Mouse (Mus musculus) lung, embryonic 15.5 days (tissue): ENCODE results near the gene Icam4. TPM values are rescaled to one million over a fixed set of nuclear protein-coding genes. Genes with fewer than 3 reads are reported as not detected.

Experiments used
- ATAC-seq: fragments of 200-750 bp; cut with Nextera tagmentation; 2 replicates; pipeline ENCODE4 v1.8.0; 2017; ENCODE audit warnings: moderate number of reproducible peaks, borderline replicate concordance; ENCODE audit not compliant: low FRiP score, low TSS enrichment; ENCODE audit errors: extremely low read depth
- H3K27ac ChIP-seq: fragments of 300-500 bp; sonication (generic); 2 replicates; pipeline ENCODE4 v1.5.1; 2015; ENCODE audit warnings: moderate library complexity, mild to moderate bottlenecking, inconsistent platforms
- H3K27me3 ChIP-seq: fragments of 300-500 bp; sonication (generic); 2 replicates; pipeline ENCODE4 v1.6.1; 2015; ENCODE audit warnings: inconsistent platforms
- H3K36me3 ChIP-seq: fragments of 300-500 bp; sonication (generic); 2 replicates; pipeline ENCODE4 v1.6.1; 2015; ENCODE audit warnings: inconsistent platforms
- H3K4me1 ChIP-seq: fragments of 300-500 bp; sonication (generic); 2 replicates; pipeline ENCODE4 v1.6.1; 2015; ENCODE audit warnings: inconsistent platforms
- H3K4me2 ChIP-seq: fragments of 300-500 bp; sonication (generic); 2 replicates; pipeline ENCODE4 v1.6.1; 2015; ENCODE audit warnings: inconsistent platforms, mild to moderate bottlenecking, moderate library complexity
- H3K4me3 ChIP-seq: fragments of 300-500 bp; sonication (generic); 2 replicates; pipeline ENCODE4 v1.5.1; 2015; ENCODE audit warnings: mild to moderate bottlenecking, inconsistent platforms
- H3K9ac ChIP-seq: fragments of 300-500 bp; sonication (generic); 2 replicates; pipeline ENCODE4 v1.6.1; 2015; ENCODE audit warnings: inconsistent platforms
- H3K9me3 ChIP-seq: fragments of 300-500 bp; sonication (generic); 2 replicates; pipeline ENCODE4 v1.6.1; 2016; ENCODE audit warnings: inconsistent platforms
- WGBS: fragments of 180-500 bp; shearing (Covaris S2); methylation state at CpG from one replicate; pipeline ENCODE4 v1.1.7; 2015; 5-methylcytosine and 5-hydroxymethylcytosine counted together
- polyA plus RNA-seq: library from polyadenylated mRNA; unstranded; fragments of >200 nt; fragmentation: Nextera tagmentation; extraction: Ambion mirVana; gene quantifications from 2 replicates; pipeline ENCODE4 v1.2.1, GENCODE M21; 2015

Icam4 gene
- polyA plus RNA-seq, 1 experiment from 2014 or later: 2.4 TPM

DNA sequence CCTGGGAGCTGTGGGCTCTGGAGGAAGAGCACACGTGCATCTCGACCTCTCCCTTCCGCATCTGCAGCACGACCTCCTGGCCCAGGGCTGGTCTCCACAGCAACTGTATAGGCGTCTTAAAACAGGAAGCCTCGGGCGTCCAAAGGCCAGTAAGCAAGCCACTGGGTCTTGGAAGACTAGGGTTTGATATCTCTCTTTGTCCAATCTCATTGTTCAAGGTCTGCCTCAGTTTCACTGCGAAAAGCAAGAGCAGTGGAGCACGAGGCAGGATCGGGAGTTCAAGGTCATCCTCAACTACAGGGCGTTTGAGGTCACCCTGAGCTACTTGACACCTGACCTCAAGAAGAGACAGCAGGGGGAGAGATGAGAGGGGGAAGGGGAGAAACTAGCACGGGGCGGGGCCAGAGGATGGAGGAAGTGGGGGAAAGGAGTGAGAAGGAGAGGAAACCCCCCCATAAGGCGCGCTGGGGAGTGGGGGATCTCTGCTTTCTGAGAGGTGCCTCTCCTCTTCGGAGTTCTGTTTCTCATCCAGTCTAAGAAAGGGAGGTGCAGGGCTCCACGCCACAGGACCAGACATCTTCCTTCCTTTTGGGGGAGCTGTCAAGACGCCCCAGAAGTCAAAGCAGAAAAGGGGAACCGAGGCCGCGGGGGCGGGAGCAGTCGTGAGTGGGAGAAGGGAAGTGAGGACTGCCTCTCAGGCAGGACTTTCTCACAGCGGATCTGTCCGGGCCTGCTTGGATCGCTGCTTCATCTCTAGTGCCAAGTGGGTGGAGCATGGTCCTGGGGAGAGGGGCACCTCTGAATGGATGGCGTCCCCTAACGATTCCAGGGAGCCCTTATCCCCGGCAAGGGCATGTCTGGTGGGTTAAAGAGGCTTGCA lies 14.2 kb upstream of the Icam4 start:
- Histone ChIP-seq H3K9me3 (no peaks in the 10 kb centered on the region), H3K4me1 (peaks cover 50% of the 10 kb centered on the region), H3K27me3 (peaks cover 18% of the 10 kb centered on the region), H3K4me2 (peak overlapping the region; percentile 77), H3K27ac (peak overlapping the region; percentile 55), H3K36me3 (no peaks in the 10 kb centered on the region), H3K9ac (peak overlapping the region; percentile 21; the same call in 1 of the 2 replicates), H3K4me3 (peak overlapping the region; percentile 50)
- whole genome bisulfite sequencing: 4% methylated on average over 29 of the region's 29 CpGs
- ATAC-seq: peak; percentile 65; the same call in 1 of the 2 replicates

GRCm38 (mm10) chr9:21015571-21016130 lies 13.5 kb upstream of the Icam4 start, which contains the start of gene Icam1:
TSS of gene Icam1 (plus strand) at chr9:21015985.
- peak within 1 kb of the TSS; percentile 21 for H3K9ac ChIP-seq
- ATAC-seq: peak; percentile 34; the same call in 1 of the 2 replicates
- peaks cover 46% of the 10 kb centered on the region for H3K4me1 ChIP-seq
- peaks cover 18% of the 10 kb centered on the region for H3K27me3 ChIP-seq
- peak within 1 kb of the TSS; percentile 55 for H3K27ac ChIP-seq
- no peaks in the 10 kb centered on the region for H3K36me3 ChIP-seq
- no peaks in the 10 kb centered on the region for H3K9me3 ChIP-seq
- H3K4me3 ChIP-seq: peak within 1 kb of the TSS; percentile 50
- 1% methylated on average over 30 of the region's 30 CpGs for WGBS
- peak within 1 kb of the TSS; percentile 77 for H3K4me2 ChIP-seq

DNA sequence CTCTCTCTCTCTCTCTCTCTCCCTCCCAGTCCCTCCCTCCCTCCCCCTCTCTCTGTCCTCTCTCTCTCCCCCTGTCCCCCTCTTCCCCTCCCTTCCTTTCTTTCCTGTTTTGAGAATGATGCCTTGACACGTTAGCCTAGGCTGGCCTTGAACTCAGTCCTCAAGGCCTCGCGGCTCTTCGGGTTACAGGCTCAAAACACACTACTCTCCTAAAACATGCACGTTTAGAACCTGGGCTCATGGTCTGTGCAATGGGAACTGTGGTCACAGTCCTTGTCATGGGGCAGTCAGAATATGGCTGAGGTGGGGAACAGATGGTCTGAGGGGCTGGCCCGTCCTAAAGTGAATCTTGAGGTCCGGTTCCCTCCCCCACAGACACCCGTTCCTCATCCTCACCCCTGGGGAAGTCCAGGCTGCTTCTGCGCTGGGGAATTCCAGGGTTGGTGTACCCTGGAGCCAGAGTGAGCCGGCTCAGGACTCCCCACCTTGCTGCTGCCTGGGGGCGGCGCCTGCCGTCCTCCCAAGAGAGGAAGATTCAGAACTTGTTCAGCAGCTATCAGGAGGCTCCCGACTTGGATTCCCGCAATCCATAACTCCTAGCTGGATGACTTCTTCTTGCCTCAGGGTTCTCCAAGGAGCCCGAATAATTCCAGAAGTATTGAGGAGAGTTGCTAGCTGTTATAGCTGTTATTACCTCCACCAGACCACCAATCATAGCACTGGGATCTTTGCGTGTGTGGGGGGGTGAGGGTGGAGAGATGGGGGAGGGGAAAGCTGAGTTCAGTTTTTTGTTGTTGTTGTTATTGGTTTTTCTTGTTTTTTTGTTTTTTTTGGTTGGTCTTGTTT lies 12.6 kb upstream of the Icam4 start:
- no peak for ATAC-seq
- H3K9ac ChIP-seq: peak overlapping the region; percentile 21
- 4% methylated on average over 17 of the region's 17 CpGs for WGBS
- H3K36me3 ChIP-seq: no peaks in the 10 kb centered on the region; the same call in 1 of the 2 replicates
- peak overlapping the region; percentile 50 for H3K4me3 ChIP-seq
- H3K9me3 ChIP-seq: no peaks in the 10 kb centered on the region
- peaks cover 47% of the 10 kb centered on the region for H3K4me1 ChIP-seq
- peaks cover 18% of the 10 kb centered on the region for H3K27me3 ChIP-seq
- H3K4me2 ChIP-seq: peak overlapping the region; percentile 77
- peak overlapping the region; percentile 52 for H3K27ac ChIP-seq

DNA sequence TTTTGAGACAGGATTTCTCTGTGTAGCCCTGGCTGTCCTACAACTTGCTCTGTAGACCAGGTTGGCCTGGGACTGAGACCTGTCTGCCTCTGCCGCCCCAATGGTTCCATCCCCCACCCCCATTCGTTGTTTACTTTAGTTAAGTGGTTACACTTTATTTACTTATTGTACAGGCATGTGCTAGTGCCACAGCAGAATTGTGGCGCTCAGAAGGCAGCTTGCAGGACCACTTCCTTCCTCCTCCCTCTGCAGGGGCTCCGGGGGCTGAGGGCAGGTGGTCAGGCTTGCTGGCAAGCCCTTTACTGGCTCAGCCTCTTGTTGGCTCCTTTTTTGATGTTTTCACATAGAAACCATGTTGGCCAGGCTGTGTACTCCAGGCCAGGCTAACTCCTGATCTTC lies 12.0 kb upstream of the Icam4 start:
- H3K9ac ChIP-seq: no peak overlapping the region; the same call in 1 of the 2 replicates
- whole genome bisulfite sequencing: 26% methylated on average over 4 of the region's 4 CpGs

GRCm38 (mm10) chr9:21018600-21018999 lies 10.6 kb upstream of the Icam4 start:
- no peak overlapping the region for H3K4me3 ChIP-seq
- peaks cover 18% of the 10 kb centered on the region for H3K27me3 ChIP-seq
- no peak overlapping the region for H3K4me2 ChIP-seq
- no peaks in the 10 kb centered on the region; the same call in 1 of the 2 replicates for H3K36me3 ChIP-seq
- ATAC-seq: no peak
- WGBS: 74% methylated on average over 2 of the region's 2 CpGs
- H3K9ac ChIP-seq: no peak overlapping the region
- H3K9me3 ChIP-seq: no peaks in the 10 kb centered on the region
- peaks cover 48% of the 10 kb centered on the region for H3K4me1 ChIP-seq
- H3K27ac ChIP-seq: no peak overlapping the region

More for the DNA sequence above, 12.0 kb upstream of the Icam4 start:
- no peak for ATAC-seq
- Histone ChIP-seq H3K27me3 (peaks cover 18% of the 10 kb centered on the region), H3K4me3 (peak overlapping the region; percentile 50), H3K27ac (0 out of 2 replicates have a peak overlapping the region, but pooled peaks have one; percentile 10), H3K36me3 (no peaks in the 10 kb centered on the region; the same call in 1 of the 2 replicates), H3K9me3 (no peaks in the 10 kb centered on the region), H3K4me2 (peak overlapping the region; percentile 77), H3K4me1 (peaks cover 47% of the 10 kb centered on the region)

GRCm38 (mm10) chr9:21021363-21021762 lies 7.8 kb upstream of the Icam4 start:
- Histone ChIP-seq H3K9me3 (no peaks in the 10 kb centered on the region), H3K4me1 (peaks cover 30% of the 10 kb centered on the region), H3K4me3 (no peak overlapping the region), H3K27ac (peak overlapping the region; percentile 77), H3K36me3 (no peaks in the 10 kb centered on the region; the same call in 1 of the 2 replicates), H3K9ac (no peak overlapping the region), H3K4me2 (no peak overlapping the region), H3K27me3 (peaks cover 9% of the 10 kb centered on the region)
- ATAC-seq: no peak
- 43% methylated on average over 3 of the region's 3 CpGs for WGBS

DNA sequence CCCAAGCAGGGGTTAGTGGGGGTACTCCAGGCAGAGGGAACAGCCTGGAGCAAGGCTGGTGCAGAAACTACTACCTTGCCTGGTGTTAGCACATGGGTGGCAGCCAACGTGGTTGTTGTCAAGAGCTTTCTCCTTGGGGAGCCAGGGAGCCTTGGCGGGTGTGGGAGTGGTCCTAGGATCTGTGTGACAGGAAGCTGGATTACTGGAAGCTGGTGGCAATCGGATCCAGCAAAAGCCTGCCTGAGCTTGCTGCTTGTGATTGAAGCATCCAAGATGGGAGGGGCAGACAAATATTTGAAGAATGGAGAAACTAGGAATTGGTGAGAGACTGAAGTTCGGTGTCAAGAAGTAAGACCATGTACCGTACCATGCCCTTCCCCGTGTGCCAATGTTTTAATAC lies 6.9 kb upstream of the Icam4 start:
- no peaks in the 10 kb centered on the region; the same call in 1 of the 2 replicates for H3K36me3 ChIP-seq
- no peak for ATAC-seq
- no peak overlapping the region for H3K4me2 ChIP-seq
- peaks cover 29% of the 10 kb centered on the region for H3K4me1 ChIP-seq
- 39% methylated on average over 6 of the region's 6 CpGs for WGBS
- no peaks in the 10 kb centered on the region for H3K9me3 ChIP-seq
- H3K4me3 ChIP-seq: no peak overlapping the region
- peaks cover under 1% of the 10 kb centered on the region; the same call in 1 of the 2 replicates for H3K27me3 ChIP-seq
- H3K9ac ChIP-seq: no peak overlapping the region
- peak overlapping the region; percentile 77 for H3K27ac ChIP-seq

DNA sequence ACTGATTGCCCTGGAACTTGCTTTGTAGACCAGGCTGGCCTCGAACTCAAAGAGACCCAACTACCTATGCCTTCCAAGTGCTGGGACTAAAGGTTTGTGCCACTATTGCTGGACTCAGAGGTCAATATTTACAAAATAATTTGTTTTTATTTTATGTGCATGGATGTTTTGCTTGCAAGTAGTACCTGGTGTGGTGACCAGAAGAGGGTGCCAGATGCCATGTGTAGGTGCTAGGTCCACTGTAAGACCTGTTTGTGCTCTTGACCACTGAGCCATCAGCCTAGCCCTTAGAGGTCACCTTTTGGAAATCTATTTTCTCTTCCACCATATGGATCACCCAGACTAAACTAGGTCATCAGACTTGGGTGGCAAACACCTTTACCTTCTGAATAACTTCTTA lies 6.4 kb upstream of the Icam4 start:
- Histone ChIP-seq H3K9me3 (no peaks in the 10 kb centered on the region), H3K36me3 (no peaks in the 10 kb centered on the region; the same call in 1 of the 2 replicates)
- WGBS: 70% methylated on average over 1 of the region's 1 CpGs

GRCm38 (mm10) chr9:21025258-21025810 lies 3.8 kb upstream of the Icam4 start:
- H3K9me3 ChIP-seq: no peaks in the 10 kb centered on the region
- peak overlapping the region; percentile 10; the same call in 1 of the 2 replicates for H3K9ac ChIP-seq
- peak overlapping the region; percentile 37 for H3K4me3 ChIP-seq
- peak; percentile 62 for ATAC-seq
- H3K27me3 ChIP-seq: no peaks in the 10 kb centered on the region
- H3K4me2 ChIP-seq: peak overlapping the region; percentile 50
- H3K27ac ChIP-seq: peak overlapping the region; percentile 93
- no peaks in the 10 kb centered on the region; the same call in 1 of the 2 replicates for H3K36me3 ChIP-seq
- peaks cover 52% of the 10 kb centered on the region for H3K4me1 ChIP-seq
- 43% methylated on average over 19 of the region's 19 CpGs for WGBS

More for the DNA sequence above, 6.4 kb upstream of the Icam4 start:
- Histone ChIP-seq H3K4me3 (no peak overlapping the region), H3K4me1 (peaks cover 31% of the 10 kb centered on the region), H3K9ac (no peak overlapping the region), H3K27me3 (no peaks in the 10 kb centered on the region), H3K27ac (peak overlapping the region; percentile 77), H3K4me2 (no peak overlapping the region)
- no peak for ATAC-seq

DNA sequence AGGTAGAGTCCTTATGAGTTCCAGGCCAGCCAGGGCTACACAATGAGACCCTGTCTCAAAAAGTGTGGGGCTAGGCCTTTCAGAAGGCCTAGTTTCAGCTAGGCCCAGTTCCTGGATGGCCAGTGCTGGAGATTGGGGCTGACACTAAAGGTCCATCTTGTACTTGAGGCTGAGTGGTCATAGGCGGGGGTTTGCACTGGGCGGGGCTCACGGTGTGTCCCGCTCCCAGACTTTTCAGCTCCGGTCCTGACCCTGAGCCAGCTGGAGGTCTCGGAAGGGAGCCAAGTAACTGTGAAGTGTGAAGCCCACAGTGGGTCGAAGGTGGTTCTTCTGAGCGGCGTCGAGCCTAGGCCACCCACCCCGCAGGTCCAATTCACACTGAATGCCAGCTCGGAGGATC lies 2.3 kb upstream of the Icam4 start:
- Histone ChIP-seq H3K9me3 (no peaks in the 10 kb centered on the region), H3K4me3 (peak overlapping the region; percentile 37), H3K9ac (peak overlapping the region; percentile 10), H3K27ac (peak overlapping the region; percentile 93; the same call in 1 of the 2 replicates), H3K4me2 (peak overlapping the region; percentile 50), H3K4me1 (peaks cover 59% of the 10 kb centered on the region), H3K27me3 (peaks cover 3% of the 10 kb centered on the region), H3K36me3 (no peaks in the 10 kb centered on the region)
- no peak for ATAC-seq
- WGBS: 52% methylated on average over 12 of the region's 12 CpGs

- peaks cover 13% of the 10 kb centered on the region for H3K27me3 ChIP-seq
- H3K9ac ChIP-seq: no peak overlapping the region
- H3K27ac ChIP-seq: no peak overlapping the region
- no peaks in the 10 kb centered on the region for H3K36me3 ChIP-seq
- peak overlapping the region; percentile 50; the same call in 1 of the 2 replicates for H3K4me2 ChIP-seq
- H3K4me1 ChIP-seq: peaks cover 59% of the 10 kb centered on the region
- H3K4me3 ChIP-seq: no peak overlapping the region
- H3K9me3 ChIP-seq: no peaks in the 10 kb centered on the region
- WGBS: 58% methylated on average over 8 of the region's 8 CpGs
- no peak for ATAC-seq
Observed at GRCm38 (mm10) chr9:21027774-21028290, 1.3 kb upstream of the Icam4 start.
